Mouse (Mus musculus): ENCODE measurements around the gene Luc7l2.

Luc7l2 gene

GRCm38 (mm10) chr6:38576096-38576495 is 25.0 kb downstream of the Luc7l2 start:
- peak in 1 of 2 experiments; percentile 20 for DNase-seq (ENCODE audit: low spot score in 2 of 2)

GRCm38 (mm10) chr6:38580112-38580857 is 29.2 kb downstream of the Luc7l2 start:
- DNase-seq (ENCODE audit: low spot score in 2 of 2) = no peak

GRCm38 (mm10) chr6:38581711-38582110 is 30.6 kb downstream of the Luc7l2 start:
- no peak for DNase-seq (ENCODE audit: low spot score in 2 of 2)

- no peak for DNase-seq (ENCODE audit: low spot score in 2 of 2)
Observed at GRCm38 (mm10) chr6:38597481-38597880, 46.3 kb downstream of the Luc7l2 start.

- no peak for DNase-seq (ENCODE audit: low spot score in 2 of 2)
Observed at GRCm38 (mm10) chr6:38609892-38610291, 58.8 kb downstream of the Luc7l2 start.

GRCm38 (mm10) chr6:38622406-38622805 is 71.3 kb downstream of the Luc7l2 start:
- DNase-seq (ENCODE audit: low spot score in 2 of 2) = no peak

GRCm38 (mm10) chr6:38623457-38623856 is 72.3 kb downstream of the Luc7l2 start:
- no peak for DNase-seq (ENCODE audit: low spot score in 2 of 2)

GRCm38 (mm10) chr6:38624439-38624838 is 73.3 kb downstream of the Luc7l2 start:
- DNase-seq (ENCODE audit: low spot score in 2 of 2) = no peak

GRCm38 (mm10) chr6:38626086-38626485 is 75.0 kb downstream of the Luc7l2 start:
- no peak for DNase-seq (ENCODE audit: low spot score in 2 of 2)

GRCm38 (mm10) chr6:38627081-38627480 is 75.9 kb downstream of the Luc7l2 start:
- no peak for DNase-seq (ENCODE audit: low spot score in 2 of 2)

- no peak for DNase-seq (ENCODE audit: low spot score in 2 of 2)
Observed at GRCm38 (mm10) chr6:38627486-38627885, 76.4 kb downstream of the Luc7l2 start.

- no peak for DNase-seq (ENCODE audit: low spot score in 2 of 2)
Observed at GRCm38 (mm10) chr6:38629556-38629955, 78.4 kb downstream of the Luc7l2 start.

- DNase-seq (ENCODE audit: low spot score in 2 of 2) = no peak
Observed at GRCm38 (mm10) chr6:38632826-38633225, 81.7 kb downstream of the Luc7l2 start.

GRCm38 (mm10) chr6:38634461-38634860 is 83.3 kb downstream of the Luc7l2 start:
- DNase-seq (ENCODE audit: low spot score in 2 of 2) = no peak

GRCm38 (mm10) chr6:38635941-38636851 is 85.1 kb downstream of the Luc7l2 start:
- DNase-seq (ENCODE audit: low spot score in 2 of 2) = peak in 1 of 2 experiments; percentile 21

- DNase-seq (ENCODE audit: low spot score in 2 of 2) = peak in 1 of 2 experiments; percentile 5
Observed at GRCm38 (mm10) chr6:38636852-38637618, 85.9 kb downstream of the Luc7l2 start, which contains the start of gene Klrg2. Gene Klrg2 (minus strand): TSS chr6:38637242.

GRCm38 (mm10) chr6:38640401-38640800 is 89.3 kb downstream of the Luc7l2 start:
- no peak for DNase-seq (ENCODE audit: low spot score in 2 of 2)

GRCm38 (mm10) chr6:38641228-38641627 is 90.1 kb downstream of the Luc7l2 start:
- no peak for DNase-seq (ENCODE audit: low spot score in 2 of 2)

- no peak for DNase-seq (ENCODE audit: low spot score in 2 of 2)
Observed at GRCm38 (mm10) chr6:38641645-38642044, 90.5 kb downstream of the Luc7l2 start.

- no peak for DNase-seq (ENCODE audit: low spot score in 2 of 2)
Observed at GRCm38 (mm10) chr6:38642593-38642992, 91.5 kb downstream of the Luc7l2 start.

GRCm38 (mm10) chr6:38643039-38643438 is 91.9 kb downstream of the Luc7l2 start:
- no peak for DNase-seq (ENCODE audit: low spot score in 2 of 2)

GRCm38 (mm10) chr6:38649545-38649944 is 98.4 kb downstream of the Luc7l2 start:
- DNase-seq (ENCODE audit: low spot score in 2 of 2) = peak in 1 of 2 experiments; percentile 17
